Mouse (Mus musculus) midbrain, embryonic 16.5 days (tissue): Measurements from ENCODE around the gene Cd52. TPM values are rescaled to one million over a fixed set of nuclear protein-coding genes. Genes with fewer than 3 reads are reported as not detected.

Source experiments
- ATAC-seq: fragments of 200-750 bp; cut with Nextera tagmentation; 2 replicates; pipeline ENCODE4 v1.8.0; 2017; ENCODE audit warnings: moderate TSS enrichment
- H3K27ac ChIP-seq: fragments of 300-500 bp; sonication (generic); 2 replicates; pipeline ENCODE4 v1.5.1; 2014; ENCODE audit warnings: mild to moderate bottlenecking, low read length, mixed read lengths
- H3K27me3 ChIP-seq: fragments of 300-500 bp; sonication (generic); 2 replicates; pipeline ENCODE4 v1.6.1; 2014; ENCODE audit warnings: low read depth, low read length, mixed read lengths; ENCODE audit not compliant: control insufficient read depth, insufficient read depth
- H3K36me3 ChIP-seq: fragments of 300-500 bp; sonication (generic); 2 replicates; pipeline ENCODE4 v1.6.1; 2014; ENCODE audit warnings: mild to moderate bottlenecking, low read length, moderate library complexity, mixed read lengths; ENCODE audit not compliant: control insufficient read depth, insufficient read depth
- H3K4me1 ChIP-seq: fragments of 300-500 bp; sonication (generic); 2 replicates; pipeline ENCODE4 v1.6.1; 2014; ENCODE audit warnings: mild to moderate bottlenecking, low read length, mixed read lengths; ENCODE audit not compliant: control insufficient read depth, insufficient read depth
- H3K4me2 ChIP-seq: fragments of 300-500 bp; sonication (generic); 2 replicates; pipeline ENCODE4 v1.6.1; 2014; ENCODE audit warnings: mild to moderate bottlenecking, low read length, mixed read lengths
- H3K4me3 ChIP-seq: fragments of 300-500 bp; sonication (generic); 2 replicates; pipeline ENCODE4 v1.5.1; 2014; ENCODE audit warnings: low read depth, mild to moderate bottlenecking, low read length, moderate library complexity, mixed read lengths
- H3K9ac ChIP-seq: fragments of 300-500 bp; sonication (generic); 2 replicates; pipeline ENCODE4 v1.6.1; 2014; ENCODE audit warnings: low read depth, low read length, mixed read lengths
- H3K9me3 ChIP-seq: fragments of 300-500 bp; sonication (generic); replicated peaks from 2 replicates; pipeline ENCODE4 v1.6.1; 2014; ENCODE audit warnings: mild to moderate bottlenecking, low read length, mixed read lengths; ENCODE audit not compliant: control insufficient read depth, poor library complexity, severe bottlenecking
- WGBS: fragments of 180-500 bp; shearing (Covaris S2); extraction: QIAGEN DNeasy Blood & Tissue Kit; methylation state at CpG from one replicate; pipeline ENCODE4 v1.1.7; 2014; 5-methylcytosine and 5-hydroxymethylcytosine counted together
- polyA plus RNA-seq: library from polyadenylated mRNA; unstranded; fragments of >200 nt; fragmentation: Nextera tagmentation; extraction: Ambion mirVana; gene quantifications from 2 replicates; pipeline ENCODE4 v1.2.1, GENCODE M21; 2015

Gene Cd52
- polyA plus RNA-seq, 1 experiment from 2014 or later = 2.1 TPM

DNA sequence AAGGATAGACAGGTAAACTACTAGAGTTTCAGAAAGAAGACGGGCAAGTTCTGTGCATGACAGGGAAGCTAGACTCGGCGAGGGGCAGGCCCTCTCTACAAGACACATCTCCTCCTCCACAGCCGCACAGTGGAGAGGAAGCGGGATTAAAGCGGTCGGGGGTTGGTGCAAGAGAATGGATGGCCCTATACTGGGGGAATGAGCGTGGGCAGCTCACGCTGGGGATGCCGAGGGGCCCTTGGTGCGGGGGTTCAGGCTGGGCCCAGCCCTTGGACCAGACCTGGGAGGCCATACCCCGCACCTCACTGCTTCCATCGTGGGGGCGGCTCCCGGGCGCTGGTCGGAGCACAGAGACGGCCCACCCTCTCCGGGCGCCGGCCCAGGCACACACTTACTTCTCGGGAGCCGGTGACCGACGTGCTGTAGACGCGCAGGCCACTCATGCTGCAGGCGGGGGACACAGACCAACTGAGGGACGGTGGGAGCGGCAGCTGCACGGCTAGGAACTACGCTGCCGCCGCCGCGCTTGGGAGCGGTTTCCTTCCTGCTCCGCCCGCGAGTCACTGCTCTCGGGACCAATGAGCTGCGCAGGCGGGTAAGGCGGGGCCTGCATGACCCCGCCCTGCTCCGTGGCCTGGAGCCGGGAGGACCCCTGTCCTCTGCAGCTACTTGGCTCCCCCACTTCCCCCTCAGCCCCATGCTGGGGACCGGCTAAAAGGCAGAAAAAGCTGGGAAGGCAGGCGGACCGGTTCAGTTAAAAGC lies 33.5 kb upstream of the Cd52 start, which contains the start of gene Sh3bgrl3:
Gene Sh3bgrl3, minus strand, starts transcription at position 569 of the 762 bp plus-strand sequence.
- Histone ChIP-seq H3K27me3 (no peaks in the 10 kb centered on the region), H3K9me3 (no peaks in the 10 kb centered on the region), H3K4me3 (peak within 1 kb of the TSS; percentile 87), H3K4me1 (peaks cover 20% of the 10 kb centered on the region), H3K36me3 (peaks cover 5% of the 10 kb centered on the region; the same call in 1 of the 2 replicates), H3K9ac (peak within 1 kb of the TSS; percentile 91), H3K4me2 (peak within 1 kb of the TSS; percentile 90), H3K27ac (peak within 1 kb of the TSS; percentile 82)
- under 1% methylated on average over 49 of the region's 50 CpGs for WGBS
- ATAC-seq = peak; percentile 95

DNA sequence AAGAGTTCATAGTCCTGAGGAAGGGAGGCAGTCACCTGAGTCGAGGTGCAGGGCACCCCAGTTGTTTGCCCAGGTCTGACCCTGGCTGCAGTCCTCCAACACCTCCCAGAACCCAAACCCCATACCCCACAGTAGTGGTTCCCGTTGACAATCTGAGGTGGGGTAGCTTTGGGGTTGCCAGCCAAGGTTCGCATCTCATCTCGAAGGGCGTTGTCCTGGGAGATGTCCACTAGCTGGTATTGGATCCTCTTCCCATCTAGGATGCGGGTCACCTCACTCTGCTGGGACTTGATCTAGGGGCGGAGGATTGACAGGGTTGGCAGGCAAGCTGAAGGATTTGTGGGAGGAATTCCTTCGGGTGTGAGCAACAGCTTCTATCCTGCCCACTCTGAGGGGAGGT lies 32.9 kb upstream of the Cd52 start:
- Histone ChIP-seq H3K36me3 (peaks cover 5% of the 10 kb centered on the region; the same call in 1 of the 2 replicates), H3K4me2 (peak overlapping the region; percentile 90), H3K27me3 (no peaks in the 10 kb centered on the region), H3K4me3 (peak overlapping the region; percentile 87), H3K27ac (peak overlapping the region; percentile 82; the same call in 1 of the 2 replicates), H3K4me1 (peaks cover 20% of the 10 kb centered on the region), H3K9me3 (no peaks in the 10 kb centered on the region), H3K9ac (peak overlapping the region; percentile 91)
- ATAC-seq = no peak
- 57% methylated on average over 8 of the region's 8 CpGs for WGBS

DNA sequence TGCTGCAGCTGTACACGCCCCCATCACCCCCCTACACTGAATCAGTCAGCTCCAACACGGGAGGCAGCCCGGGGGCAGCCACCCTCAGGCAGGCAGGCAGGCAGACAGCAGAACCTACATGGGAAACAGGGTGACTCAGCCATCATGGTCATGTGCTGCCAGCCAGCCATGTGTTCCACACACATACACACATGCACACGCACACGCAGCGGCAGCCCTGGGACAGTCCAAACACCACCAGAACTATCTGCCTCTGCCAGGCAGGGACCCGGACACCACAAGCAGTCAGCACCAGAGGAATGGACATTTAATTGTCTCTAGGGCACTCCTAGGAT lies 32.2 kb upstream of the Cd52 start:
- peak overlapping the region; percentile 90; the same call in 1 of the 2 replicates for H3K4me2 ChIP-seq
- no peak overlapping the region for H3K9ac ChIP-seq
- ATAC-seq = no peak
- no peaks in the 10 kb centered on the region for H3K9me3 ChIP-seq
- H3K27ac ChIP-seq = no peak overlapping the region
- H3K36me3 ChIP-seq = peaks cover 5% of the 10 kb centered on the region; the same call in 1 of the 2 replicates
- peaks cover 20% of the 10 kb centered on the region for H3K4me1 ChIP-seq
- H3K27me3 ChIP-seq = no peaks in the 10 kb centered on the region
- WGBS = 91% methylated on average over 7 of the region's 7 CpGs
- H3K4me3 ChIP-seq = no peak overlapping the region

DNA sequence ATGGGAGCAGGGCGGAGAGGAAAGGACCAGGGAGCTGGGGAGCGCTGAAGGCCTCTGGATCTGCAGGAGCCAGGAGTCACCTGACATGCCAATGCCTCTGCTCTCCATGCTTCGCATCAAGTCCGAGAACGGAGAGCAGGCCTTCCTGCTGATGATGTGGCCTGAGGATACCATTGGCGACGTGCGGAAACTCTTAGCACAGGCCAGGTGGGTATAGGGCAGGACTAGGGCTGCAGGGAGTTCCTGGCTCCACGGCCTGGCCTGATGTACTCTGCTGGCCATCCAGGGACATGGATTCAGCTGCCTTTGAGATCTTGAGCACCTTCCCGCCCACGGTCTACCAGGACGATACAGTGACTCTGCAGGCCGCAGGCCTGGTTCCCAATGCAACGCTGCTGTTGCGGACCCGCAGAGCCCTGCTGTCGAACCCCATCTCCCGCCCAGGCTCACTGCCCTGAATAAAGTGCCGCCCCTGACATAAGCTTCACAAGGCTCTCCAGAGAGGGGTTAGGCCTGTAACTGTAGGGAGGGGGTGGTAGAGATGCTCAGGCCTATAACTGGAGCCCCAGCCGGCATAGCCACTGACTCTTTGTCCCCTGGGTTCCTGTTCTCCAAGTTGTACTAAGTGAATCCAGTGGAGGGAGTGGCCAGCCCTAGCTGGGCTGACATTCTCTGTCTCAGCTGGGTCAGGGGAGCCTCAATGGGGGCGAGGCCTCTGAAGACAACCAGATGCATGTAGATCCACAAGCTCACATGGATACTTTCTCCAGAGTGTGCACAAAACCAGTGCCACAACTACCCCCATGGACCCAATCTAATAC lies 31.6 kb upstream of the Cd52 start:
- no peak overlapping the region; the same call in 1 of the 2 replicates for H3K4me2 ChIP-seq
- H3K27ac ChIP-seq = no peak overlapping the region
- H3K4me1 ChIP-seq = peaks cover 20% of the 10 kb centered on the region
- 87% methylated on average over 21 of the region's 21 CpGs for WGBS
- no peak for ATAC-seq
- H3K9ac ChIP-seq = no peak overlapping the region
- H3K4me3 ChIP-seq = no peak overlapping the region
- H3K36me3 ChIP-seq = peaks cover 5% of the 10 kb centered on the region; the same call in 1 of the 2 replicates
- no peaks in the 10 kb centered on the region for H3K9me3 ChIP-seq
- no peaks in the 10 kb centered on the region for H3K27me3 ChIP-seq

DNA sequence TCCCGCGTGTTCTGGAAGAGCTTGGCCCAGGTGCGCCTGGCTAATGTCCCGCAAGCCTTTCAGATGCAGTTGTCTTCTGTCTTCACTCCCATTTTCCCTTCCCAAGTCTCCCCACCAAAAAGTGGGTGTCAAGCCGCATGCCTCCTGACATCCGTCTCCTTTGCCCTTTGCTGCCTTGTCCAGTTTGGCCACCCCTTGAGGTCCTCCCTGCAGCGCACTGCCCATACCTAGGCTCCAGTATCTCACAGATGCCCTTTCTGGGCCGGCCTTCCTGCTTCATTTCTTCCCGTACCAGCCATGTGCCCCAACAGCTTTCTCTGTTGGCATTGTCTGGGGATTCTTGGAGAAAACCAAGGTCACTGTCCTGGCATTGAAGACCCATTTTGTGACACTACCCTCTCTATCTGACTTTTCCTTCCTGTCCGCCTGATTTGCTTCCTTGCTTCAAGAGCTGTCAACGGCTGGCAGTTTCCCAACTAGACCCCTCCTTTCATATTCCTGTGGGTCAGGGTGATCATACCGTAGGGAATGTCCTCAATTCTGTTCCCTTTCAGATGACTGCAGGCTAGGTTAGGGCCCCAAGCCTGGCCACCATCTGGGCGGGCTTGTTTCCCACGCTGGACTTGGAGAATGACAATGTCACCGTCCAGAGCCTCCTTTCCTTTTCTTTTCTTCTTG lies 30.6 kb upstream of the Cd52 start:
- H3K9me3 ChIP-seq = no peaks in the 10 kb centered on the region
- ATAC-seq = no peak
- no peaks in the 10 kb centered on the region for H3K27me3 ChIP-seq
- no peak overlapping the region for H3K4me2 ChIP-seq
- H3K4me1 ChIP-seq = peaks cover 20% of the 10 kb centered on the region
- H3K4me3 ChIP-seq = no peak overlapping the region
- whole genome bisulfite sequencing = 85% methylated on average over 15 of the region's 15 CpGs
- no peak overlapping the region for H3K27ac ChIP-seq
- no peak overlapping the region for H3K9ac ChIP-seq
- H3K36me3 ChIP-seq = no peaks in the 10 kb centered on the region

DNA sequence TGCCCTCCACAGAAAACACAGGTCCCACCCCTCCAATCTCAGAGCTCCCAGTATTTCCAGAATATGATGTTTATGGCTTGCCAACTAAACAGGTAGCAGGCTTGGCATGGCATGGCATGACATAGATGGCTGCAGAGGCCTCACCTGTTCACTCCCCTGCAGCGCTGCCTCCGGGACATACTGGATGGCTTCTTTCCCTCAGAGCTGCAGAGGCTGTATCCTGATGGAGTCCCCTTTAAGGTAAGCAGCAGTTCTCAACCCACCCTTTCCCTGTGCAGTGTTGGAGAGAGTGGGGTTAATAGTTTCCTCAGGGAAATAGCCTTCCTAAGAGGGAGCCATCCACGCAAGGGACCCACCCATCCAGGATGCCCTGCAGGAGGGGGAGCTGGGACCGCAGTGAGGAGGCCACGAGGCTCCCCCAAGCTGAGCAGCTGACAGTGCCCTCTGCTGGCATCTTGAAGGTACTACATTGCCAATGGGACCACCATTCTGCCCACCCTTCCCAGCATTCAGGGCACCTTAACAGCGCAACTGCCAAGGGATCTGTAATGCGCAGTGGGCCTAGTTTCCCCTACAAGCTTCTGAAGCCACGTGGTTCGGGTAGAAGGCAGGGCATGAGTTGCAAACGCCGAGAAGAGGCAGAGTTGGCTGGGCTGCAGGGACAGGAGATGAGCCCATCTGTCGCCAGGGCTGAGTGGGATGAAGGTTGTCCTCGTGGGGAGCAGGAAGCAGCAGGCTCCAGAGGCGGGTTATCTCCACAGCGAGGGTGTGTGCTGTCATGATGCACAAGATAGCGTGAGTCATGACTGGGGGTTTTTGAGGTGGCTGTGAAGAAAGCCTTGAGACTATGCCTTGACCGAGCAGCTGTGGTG lies 29.0 kb upstream of the Cd52 start:
- H3K9ac ChIP-seq = no peak overlapping the region
- ATAC-seq = no peak
- 28% methylated on average over 17 of the region's 17 CpGs for WGBS

DNA sequence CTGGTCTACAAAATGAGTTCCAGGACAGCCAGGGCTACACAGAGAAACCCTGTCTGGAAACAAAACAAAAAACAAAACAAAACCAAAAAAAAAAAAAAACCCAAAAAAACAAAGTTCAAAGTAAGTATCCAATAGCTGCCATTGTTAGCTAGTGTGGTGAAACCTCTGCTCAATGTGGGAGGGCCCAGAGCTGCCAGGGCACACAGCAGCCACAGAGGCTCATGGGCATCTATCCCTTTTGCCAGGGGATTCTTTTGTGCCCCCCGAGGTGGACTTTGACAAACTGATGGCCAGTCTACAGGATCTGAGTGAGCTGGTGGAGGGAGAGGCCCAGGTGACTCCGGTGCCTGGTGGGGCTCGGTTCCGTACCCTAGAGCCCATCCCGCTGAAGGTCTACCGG lies 28.3 kb upstream of the Cd52 start:
- Histone ChIP-seq H3K36me3 (no peaks in the 10 kb centered on the region), H3K9me3 (no peaks in the 10 kb centered on the region), H3K27ac (no peak overlapping the region), H3K4me2 (no peak overlapping the region), H3K9ac (no peak overlapping the region), H3K4me1 (peaks cover 14% of the 10 kb centered on the region), H3K4me3 (no peak overlapping the region), H3K27me3 (no peaks in the 10 kb centered on the region)
- WGBS = 96% methylated on average over 6 of the region's 6 CpGs
- no peak for ATAC-seq

More for the DNA sequence above, 29.0 kb upstream of the Cd52 start:
- no peaks in the 10 kb centered on the region for H3K27me3 ChIP-seq
- H3K36me3 ChIP-seq = no peaks in the 10 kb centered on the region
- H3K4me3 ChIP-seq = no peak overlapping the region
- H3K9me3 ChIP-seq = no peaks in the 10 kb centered on the region
- peaks cover 15% of the 10 kb centered on the region for H3K4me1 ChIP-seq
- no peak overlapping the region for H3K27ac ChIP-seq
- peak overlapping the region; percentile 22; the same call in 1 of the 2 replicates for H3K4me2 ChIP-seq

DNA sequence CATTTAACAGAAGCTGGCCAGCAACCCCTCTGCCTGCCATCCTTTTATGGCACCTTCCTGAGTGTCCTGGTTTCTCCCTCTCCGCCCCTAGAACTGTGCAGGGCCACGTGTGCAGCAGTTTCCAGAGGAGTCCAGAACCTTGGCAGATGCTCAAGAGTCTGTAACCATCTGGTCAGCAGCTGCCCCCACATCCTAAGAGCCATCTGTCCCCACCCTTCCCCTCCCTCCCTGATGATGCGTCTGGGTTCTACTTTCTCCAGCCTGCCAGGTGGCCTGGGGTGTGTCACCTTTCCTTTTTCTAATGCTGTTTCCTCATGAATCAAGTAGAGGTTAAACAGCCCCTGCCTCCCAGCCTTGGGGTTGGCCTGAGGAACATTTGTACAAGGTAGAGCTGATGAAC lies 27.4 kb upstream of the Cd52 start:
- no peaks in the 10 kb centered on the region for H3K27me3 ChIP-seq
- ATAC-seq = no peak
- H3K4me3 ChIP-seq = no peak overlapping the region
- H3K4me1 ChIP-seq = peaks cover 8% of the 10 kb centered on the region
- no peaks in the 10 kb centered on the region for H3K36me3 ChIP-seq
- WGBS = 52% methylated on average over 3 of the region's 3 CpGs
- no peaks in the 10 kb centered on the region for H3K9me3 ChIP-seq
- H3K9ac ChIP-seq = no peak overlapping the region
- no peak overlapping the region for H3K4me2 ChIP-seq
- H3K27ac ChIP-seq = no peak overlapping the region
